Mouse (Mus musculus): Measurements from ENCODE around the gene Rab11fip4. TPM values are rescaled to one million over a fixed set of nuclear protein-coding genes. Genes with fewer than 3 reads are reported as not detected.

The Rab11fip4 gene
- polyA plus RNA-seq, 1 experiment, result not detected

DNA sequence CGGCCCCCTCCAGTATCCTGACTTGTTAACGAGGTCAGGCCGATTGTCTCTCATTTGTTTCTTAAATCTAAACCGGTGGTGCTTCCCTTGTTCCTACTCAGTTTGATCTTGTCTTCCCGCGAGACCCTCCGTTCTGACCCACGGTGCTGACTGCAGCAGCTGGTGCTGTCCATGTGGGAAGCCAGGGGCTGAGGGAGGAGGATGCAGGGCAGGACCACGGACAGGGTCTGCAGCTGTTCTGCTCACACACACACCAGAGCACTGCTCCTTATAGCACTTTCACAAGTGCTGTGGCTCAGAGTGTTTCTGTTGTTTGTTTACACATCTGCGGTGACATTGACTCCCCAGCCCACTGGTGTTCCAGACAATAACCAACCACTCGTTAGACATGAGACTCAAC lies 2.5 kb downstream of the Rab11fip4 start:
- no peak for TF ChIP-seq GATA1 (IDR thresholded peaks at IDR 0.05; ENCODE audit: low read length)

- no peak for TF ChIP-seq GATA1 (IDR thresholded peaks at IDR 0.05; ENCODE audit: low read length)
Observed at GRCm38 (mm10) chr11:79610454-79610853, 19.4 kb downstream of the Rab11fip4 start.

DNA sequence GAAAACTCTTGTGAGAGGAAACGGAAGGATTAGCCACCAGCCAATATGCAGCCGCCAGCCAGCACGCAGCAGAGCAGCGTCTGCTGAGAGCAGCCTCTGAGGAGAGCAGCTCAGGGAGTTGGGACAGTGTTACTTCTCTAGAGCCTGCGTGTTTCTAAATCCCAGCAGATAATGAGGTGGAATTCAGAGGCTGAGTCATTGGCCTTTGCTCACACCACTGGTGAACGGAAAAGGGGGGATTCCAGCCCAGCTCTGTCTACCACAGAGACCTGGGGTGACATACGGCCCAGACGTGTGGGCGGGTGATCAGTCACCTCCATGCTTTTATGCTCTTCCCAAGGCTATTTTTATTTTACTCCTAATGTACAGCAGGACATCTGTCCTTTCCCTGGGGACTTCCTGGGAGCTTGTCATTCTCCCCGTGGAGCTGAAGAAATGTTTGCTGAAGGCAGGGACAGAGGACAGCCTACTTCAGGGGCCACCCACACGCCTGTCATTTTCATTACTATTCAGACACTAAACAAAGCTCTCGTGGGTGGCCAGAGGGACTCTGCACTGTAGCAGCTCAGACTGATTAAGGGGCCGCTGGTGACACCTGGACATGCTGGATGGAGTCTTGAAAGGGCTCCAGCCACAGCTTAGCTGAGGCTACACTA lies 20.1 kb downstream of the Rab11fip4 start:
- TF ChIP-seq GATA1 (IDR thresholded peaks at IDR 0.05; ENCODE audit: low read length), result no peak

DNA sequence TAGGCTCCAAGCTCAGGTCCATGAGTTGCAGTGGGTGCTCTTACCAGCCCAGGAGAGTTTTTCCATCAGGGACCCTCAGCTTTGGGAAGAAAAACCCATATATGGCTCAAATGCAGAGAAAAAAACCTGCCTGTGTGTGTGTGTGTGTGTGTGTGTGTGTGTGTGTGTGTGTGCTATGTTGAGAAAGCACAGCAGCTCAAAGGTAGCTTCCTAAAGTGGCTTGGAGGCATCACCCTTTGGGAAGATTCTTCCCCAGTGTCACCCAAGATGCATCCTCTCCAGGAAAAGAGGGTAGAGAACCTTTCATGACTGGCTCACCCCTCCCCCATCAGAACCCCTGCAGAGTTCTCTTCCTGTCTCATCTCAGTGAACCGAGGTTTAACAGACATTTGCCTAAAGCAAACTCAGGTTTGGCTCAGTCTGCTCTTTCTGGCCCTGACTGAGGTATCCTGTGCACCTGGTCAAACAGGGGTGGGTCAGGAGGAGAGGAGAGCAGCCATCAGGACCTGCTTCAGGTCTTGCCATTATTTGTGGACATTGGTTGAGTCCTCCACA lies 21.1 kb downstream of the Rab11fip4 start:
- TF ChIP-seq GATA1 (IDR thresholded peaks at IDR 0.05; ENCODE audit: low read length), result no peak

- no peak for TF ChIP-seq GATA1 (IDR thresholded peaks at IDR 0.05; ENCODE audit: low read length)
Observed at GRCm38 (mm10) chr11:79613084-79613483, 22.1 kb downstream of the Rab11fip4 start.

DNA sequence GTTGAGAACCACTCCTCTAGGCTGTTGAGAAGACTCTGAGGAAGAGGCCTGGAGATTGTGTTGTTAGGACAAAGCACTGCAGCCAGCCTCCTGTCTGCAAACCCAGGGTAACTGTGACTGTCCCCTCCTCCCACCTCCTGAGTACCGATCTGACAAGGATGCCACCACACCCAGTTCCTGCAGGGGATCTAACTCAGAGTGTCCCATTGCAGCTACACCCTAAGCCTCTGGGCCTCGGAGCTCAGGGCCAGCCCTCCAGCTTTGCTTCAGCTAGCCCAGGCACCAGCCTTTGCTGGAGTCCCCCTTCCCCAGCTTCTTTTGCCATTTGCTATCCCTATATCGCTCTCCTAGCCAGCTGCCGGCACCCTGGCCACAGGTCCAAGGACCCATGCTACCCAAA lies 22.7 kb downstream of the Rab11fip4 start:
- TF ChIP-seq GATA1 (IDR thresholded peaks at IDR 0.05; ENCODE audit: low read length), result no peak

DNA sequence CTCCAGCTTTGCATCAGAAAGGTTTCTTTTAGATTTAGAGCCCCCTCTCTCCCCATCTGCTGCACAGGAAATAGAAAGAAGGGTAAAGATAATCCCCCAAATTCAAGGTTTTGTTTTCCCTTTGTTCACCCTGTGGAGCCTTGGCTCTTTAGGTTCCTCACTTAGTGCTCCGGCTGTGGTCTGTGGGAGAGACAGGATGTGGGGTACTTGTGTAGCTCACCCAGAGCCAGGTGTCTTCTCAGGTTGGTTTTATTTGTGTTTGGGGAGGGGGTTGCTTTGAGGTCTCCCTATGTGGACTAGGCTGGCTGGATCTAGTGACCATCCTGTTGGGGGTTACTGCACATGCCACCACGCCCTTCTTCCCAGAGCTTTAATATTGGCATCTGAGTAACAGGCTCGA lies 23.9 kb downstream of the Rab11fip4 start:
- no peak for TF ChIP-seq GATA1 (IDR thresholded peaks at IDR 0.05; ENCODE audit: low read length)

DNA sequence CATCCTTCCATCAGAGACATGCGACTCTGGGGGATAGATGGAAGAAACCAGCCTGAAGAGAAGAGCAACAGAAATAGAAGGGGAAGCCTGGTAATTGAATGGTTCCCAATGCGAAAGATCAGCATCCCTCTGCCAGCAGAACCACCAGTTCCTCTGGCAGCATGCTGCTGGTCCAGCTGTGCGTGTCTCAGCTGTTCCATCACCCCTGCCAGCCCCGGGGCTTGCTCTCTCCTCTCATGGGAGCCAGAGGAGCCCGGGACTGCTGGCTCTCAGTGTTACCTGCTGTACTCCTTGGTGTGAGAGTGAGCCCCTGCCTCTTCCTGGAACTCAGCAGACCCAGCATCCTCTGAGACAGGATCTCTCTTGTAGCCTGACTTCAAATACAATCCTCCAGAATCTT lies 24.9 kb downstream of the Rab11fip4 start:
- no peak for TF ChIP-seq GATA1 (IDR thresholded peaks at IDR 0.05; ENCODE audit: low read length)

- TF ChIP-seq GATA1 (IDR thresholded peaks at IDR 0.05; ENCODE audit: low read length), result no peak
Observed at GRCm38 (mm10) chr11:79617991-79618390, 27.0 kb downstream of the Rab11fip4 start.

DNA sequence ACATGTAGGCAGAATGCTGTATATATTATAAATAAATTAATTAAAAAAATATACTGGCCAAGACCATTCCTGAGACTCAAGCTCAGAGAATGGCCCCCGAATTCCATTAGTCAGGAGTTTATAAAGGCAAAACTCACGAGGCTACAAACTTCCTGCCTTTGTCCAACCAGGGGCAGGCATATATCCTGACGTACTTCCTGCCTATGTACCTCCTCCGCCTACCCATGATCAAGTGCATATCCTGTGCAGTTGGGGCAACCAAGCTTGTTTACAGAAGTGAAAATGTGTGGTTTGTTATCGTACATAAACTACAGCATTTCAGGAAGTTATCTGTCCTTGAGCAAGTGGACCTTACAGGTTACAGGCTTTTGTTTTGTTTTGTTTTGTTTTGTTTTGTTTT lies 32.0 kb downstream of the Rab11fip4 start:
- TF ChIP-seq GATA1 (IDR thresholded peaks at IDR 0.05; ENCODE audit: low read length), result no peak

DNA sequence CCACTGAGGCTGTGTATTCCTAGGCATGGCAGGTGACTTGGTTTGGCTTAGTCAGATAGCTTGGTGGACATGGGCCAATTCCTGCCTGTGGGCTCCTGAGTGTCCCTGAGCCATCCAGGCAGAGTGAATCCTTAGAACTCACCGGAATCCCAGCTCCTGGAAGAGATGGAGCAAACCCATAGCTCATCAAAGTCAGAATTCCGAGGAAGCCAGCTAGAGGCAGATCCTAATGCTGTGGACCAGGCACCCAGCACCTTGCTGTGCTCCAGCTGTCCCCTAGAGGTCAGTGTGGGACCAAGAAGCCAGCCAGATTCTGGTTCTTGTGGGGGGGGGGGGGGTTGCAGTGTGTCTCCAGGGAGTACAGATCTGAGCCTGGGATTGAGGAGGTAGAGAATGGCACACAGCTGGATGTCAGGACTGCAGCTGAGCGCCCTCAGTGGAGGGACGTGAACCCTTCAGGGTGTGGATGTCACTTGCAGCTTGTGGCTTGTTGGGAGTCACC lies 33.8 kb downstream of the Rab11fip4 start:
- no peak for TF ChIP-seq GATA1 (IDR thresholded peaks at IDR 0.05; ENCODE audit: low read length)

DNA sequence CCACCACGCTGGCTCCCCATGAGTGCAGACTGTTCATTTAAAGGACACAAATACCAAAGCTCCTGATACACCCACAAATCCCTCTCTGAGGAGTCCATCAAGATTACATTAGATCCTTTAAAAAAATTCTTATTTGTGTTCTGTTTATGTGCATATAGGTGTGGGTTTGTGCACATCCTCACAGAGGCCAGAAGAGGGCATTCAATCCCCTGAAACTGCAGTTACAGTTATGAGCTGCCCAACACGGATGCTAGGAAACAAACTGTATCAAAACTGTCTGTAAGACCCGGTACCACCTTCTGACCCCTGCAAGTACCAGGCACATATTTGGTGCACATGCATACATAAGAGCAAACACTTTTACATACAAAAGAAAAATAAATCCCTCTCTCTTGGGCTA lies 37.7 kb downstream of the Rab11fip4 start:
- no peak for TF ChIP-seq GATA1 (IDR thresholded peaks at IDR 0.05; ENCODE audit: low read length)

GRCm38 (mm10) chr11:79629752-79630374 lies 38.9 kb downstream of the Rab11fip4 start:
- no peak for TF ChIP-seq GATA1 (IDR thresholded peaks at IDR 0.05; ENCODE audit: low read length)

DNA sequence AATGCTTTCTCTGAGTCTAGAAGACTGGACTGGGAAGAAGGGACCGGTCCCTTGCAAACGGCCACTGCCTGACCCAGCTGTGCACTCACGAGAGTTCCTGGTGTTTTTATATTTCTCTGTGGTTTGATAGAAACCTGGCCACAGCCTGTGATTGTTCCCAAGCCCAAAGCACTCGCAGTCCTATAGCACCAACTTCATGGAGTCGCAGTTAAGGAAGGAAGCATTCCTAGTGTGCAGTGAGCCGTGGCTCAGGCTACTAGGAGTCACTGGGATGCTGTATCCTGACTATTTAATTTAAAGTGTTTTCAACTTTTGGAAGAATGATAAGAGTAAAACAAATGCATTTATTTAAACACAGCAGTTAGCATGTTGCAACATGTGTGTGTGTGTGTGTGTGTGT lies 39.5 kb downstream of the Rab11fip4 start:
- TF ChIP-seq GATA1 (IDR thresholded peaks at IDR 0.05; ENCODE audit: low read length), result no peak

GRCm38 (mm10) chr11:79633366-79633765 lies 42.4 kb downstream of the Rab11fip4 start:
- no peak for TF ChIP-seq GATA1 (IDR thresholded peaks at IDR 0.05; ENCODE audit: low read length)

- no peak for TF ChIP-seq GATA1 (IDR thresholded peaks at IDR 0.05; ENCODE audit: low read length)
Observed at GRCm38 (mm10) chr11:79635661-79636449, 44.8 kb downstream of the Rab11fip4 start.
